Mouse (Mus musculus): Measurements from ENCODE around the gene Fez1. TPM values are rescaled to one million over a fixed set of nuclear protein-coding genes. Genes with fewer than 3 reads are reported as not detected.

The Fez1 gene
- polyA plus RNA-seq, 3 experiments from 2014 or later = not detected

GRCm38 (mm10) chr9:36833914-36834313 is 12.2 kb downstream of the Fez1 start:
- ATAC-seq = no peak

GRCm38 (mm10) chr9:36846346-36846745 is 24.7 kb downstream of the Fez1 start:
- no peak for ATAC-seq

GRCm38 (mm10) chr9:36848661-36849060 is 27.0 kb downstream of the Fez1 start:
- ATAC-seq = no peak

GRCm38 (mm10) chr9:36850091-36850490 is 28.4 kb downstream of the Fez1 start:
- no peak for ATAC-seq

GRCm38 (mm10) chr9:36852175-36852574 is 30.5 kb downstream of the Fez1 start:
- no peak for ATAC-seq

- ATAC-seq = no peak
These were observed 34.7 kb downstream of the Fez1 start for GRCm38 (mm10) chr9:36856351-36856750.

- no peak for ATAC-seq
These were observed 35.9 kb downstream of the Fez1 start for GRCm38 (mm10) chr9:36857476-36858117.

GRCm38 (mm10) chr9:36858677-36859076 is 37.0 kb downstream of the Fez1 start:
- ATAC-seq = no peak

- ATAC-seq = no peak
These were observed 40.9 kb downstream of the Fez1 start for GRCm38 (mm10) chr9:36862576-36862975.

GRCm38 (mm10) chr9:36863694-36864093 is 42.0 kb downstream of the Fez1 start:
- ATAC-seq = no peak

- no peak for ATAC-seq
These were observed 43.5 kb downstream of the Fez1 start for GRCm38 (mm10) chr9:36864862-36865813.

- no peak for ATAC-seq
These were observed 47.0 kb downstream of the Fez1 start for GRCm38 (mm10) chr9:36868662-36869061.

- no peak for ATAC-seq
These were observed 48.6 kb downstream of the Fez1 start for GRCm38 (mm10) chr9:36870263-36870662.

- no peak for ATAC-seq
These were observed 52.1 kb downstream of the Fez1 start for GRCm38 (mm10) chr9:36873796-36874195.

- ATAC-seq = no peak
These were observed 54.6 kb downstream of the Fez1 start for GRCm38 (mm10) chr9:36876313-36876712.

- no peak for ATAC-seq
These were observed 55.1 kb downstream of the Fez1 start for GRCm38 (mm10) chr9:36876787-36877186.

GRCm38 (mm10) chr9:36881615-36882014 is 60.0 kb downstream of the Fez1 start:
- no peak for ATAC-seq

GRCm38 (mm10) chr9:36882034-36882745 is 60.5 kb downstream of the Fez1 start:
- no peak for ATAC-seq

- ATAC-seq = no peak
These were observed 61.9 kb downstream of the Fez1 start for GRCm38 (mm10) chr9:36883569-36883968.

- no peak for ATAC-seq
These were observed 63.6 kb downstream of the Fez1 start for GRCm38 (mm10) chr9:36885237-36885636.

- no peak for ATAC-seq
These were observed 68.9 kb downstream of the Fez1 start for GRCm38 (mm10) chr9:36890552-36890951.

- ATAC-seq = no peak
These were observed 71.8 kb downstream of the Fez1 start for GRCm38 (mm10) chr9:36893413-36893990.

- ATAC-seq = no peak
These were observed 72.6 kb downstream of the Fez1 start for GRCm38 (mm10) chr9:36894242-36894641.
